Mouse (Mus musculus) erythroblast, embryonic 14.5 days (primary cell): ENCODE measurements around the gene D030056L22Rik.

ENCODE experiments used
- GATA1 ChIP-seq: IDR thresholded peaks from 2 replicates; pipeline ENCODE4 v1.6.1; 2012; ENCODE audit warnings: low read length, inconsistent platforms, mixed read lengths
- TAL1 ChIP-seq: IDR thresholded peaks from 3 replicates; pipeline ENCODE4 v1.6.1; 2012; ENCODE audit warnings: low read length, inconsistent platforms, mixed read lengths

DNA sequence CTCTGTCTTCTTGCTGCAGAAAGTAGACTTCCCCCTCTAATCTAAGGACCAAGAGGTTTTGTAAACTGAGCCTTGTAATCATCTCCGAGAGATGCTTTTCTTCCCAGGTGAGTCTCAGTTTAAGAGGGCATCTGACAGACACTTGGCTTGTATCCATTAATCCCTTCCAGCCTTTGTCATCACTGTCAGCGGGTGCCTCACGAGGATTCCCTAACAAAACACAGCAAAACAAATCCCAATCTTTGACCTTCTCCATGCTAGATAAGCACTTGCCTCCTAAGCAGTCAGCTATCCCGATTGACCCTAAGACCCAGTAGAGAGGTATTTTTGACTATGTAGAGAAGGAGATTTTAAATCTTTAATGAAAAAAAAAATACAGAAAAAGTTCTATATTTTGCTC is 44.7 kb downstream of the D030056L22Rik start:
- TF ChIP-seq TAL1 = no peak
- no peak for TF ChIP-seq GATA1
